Mouse (Mus musculus): ENCODE results near the gene Ldhc.

The Ldhc gene

DNA sequence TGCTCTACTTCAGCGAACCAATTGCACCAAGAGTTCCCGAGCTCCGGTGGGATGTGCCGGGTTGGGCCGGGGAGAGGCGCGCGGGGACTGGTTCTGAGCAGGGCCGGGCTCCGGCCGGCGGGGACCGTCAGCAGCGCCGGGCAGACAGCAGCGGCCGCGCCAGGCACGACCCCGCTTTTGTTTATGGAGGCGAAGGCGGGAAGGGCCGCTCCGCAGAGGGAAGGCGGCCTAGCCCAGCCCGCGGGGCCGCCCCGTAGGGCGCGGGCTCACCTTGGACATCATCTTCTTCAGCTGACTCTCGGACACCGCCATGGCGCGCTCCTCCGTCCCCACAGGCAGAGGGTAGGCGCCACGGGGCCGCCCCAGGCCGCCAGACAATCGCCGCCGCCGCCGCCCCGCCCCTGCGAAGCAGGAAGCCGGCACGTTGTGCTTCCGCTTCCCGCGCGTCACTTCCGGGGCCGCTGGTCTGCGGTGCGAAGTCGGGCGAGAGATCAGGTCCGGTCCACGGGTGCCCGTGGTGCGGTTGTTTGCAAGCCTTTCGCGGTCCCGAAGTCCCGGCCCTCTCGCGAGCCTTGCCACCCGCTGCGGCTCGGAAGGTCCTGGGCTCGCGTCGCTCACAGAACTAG is 58.7 kb downstream of the Ldhc start, which contains the start of gene Tsg101:
Tsg101 (minus strand) TSS at position 419 of the 626 bp plus-strand sequence.
- DNase-seq, result peak; percentile 96 to 97

DNA sequence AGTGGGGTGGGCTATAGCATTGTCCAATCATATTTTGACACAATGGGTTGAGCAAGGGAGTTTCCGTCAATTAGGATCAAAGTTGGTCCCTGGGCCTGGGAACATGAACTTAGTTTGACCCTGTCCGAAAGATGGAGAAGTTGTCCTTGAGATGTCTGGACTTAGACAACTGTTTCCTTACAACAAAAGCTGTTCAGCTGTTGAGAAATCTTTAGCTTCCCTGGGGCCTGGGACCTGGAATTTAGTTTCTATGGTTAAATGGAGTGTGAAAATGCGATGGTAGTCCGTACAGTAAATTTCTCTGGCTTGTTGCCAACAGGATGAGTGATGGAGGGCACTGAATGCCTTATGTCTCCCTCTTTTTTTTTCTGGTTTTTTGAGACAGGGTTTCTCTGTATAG is 61.1 kb downstream of the Ldhc start:
- peak in 1 of 2 experiments; percentile 16 for DNase-seq
